Mouse (Mus musculus) lung, postnatal 10 days (tissue): ENCODE results near the gene Nlrp10.

Source experiments
- DNase-seq: peaks from one replicate; pipeline ENCODE4 v3.0.0; 2021

The Nlrp10 gene

DNA sequence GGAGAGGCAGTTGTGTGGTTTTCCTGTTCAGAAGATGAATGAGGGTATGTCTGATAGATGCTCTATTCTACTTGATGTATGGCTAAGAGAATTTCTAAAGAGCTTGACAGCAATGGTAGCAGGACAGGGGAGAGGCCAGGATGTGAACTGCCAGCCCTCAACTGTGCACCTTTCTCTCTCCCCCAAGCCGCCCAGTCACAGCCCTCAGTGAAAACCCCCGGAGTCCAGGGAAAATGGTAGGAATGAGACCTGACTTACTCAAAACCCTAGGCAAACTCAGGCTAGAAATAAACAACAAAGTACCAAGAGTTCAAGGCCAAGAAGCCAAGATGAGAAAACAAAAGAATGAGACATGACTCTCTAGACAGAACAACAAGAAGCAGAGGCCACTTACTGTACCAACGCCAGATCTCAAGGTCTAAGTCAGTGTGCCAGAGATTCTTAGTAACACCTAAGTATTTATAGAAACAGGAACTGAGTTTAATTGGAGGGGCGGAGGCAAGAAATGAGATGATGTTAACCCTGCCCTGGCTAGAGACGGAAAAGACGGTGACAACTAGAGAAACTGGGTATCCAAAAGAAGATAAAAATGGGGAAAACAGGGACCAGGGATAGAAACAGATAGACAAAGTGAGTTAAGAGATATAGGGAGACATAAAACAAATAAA, at the start of gene Nlrp10:
Nlrp10 (minus strand) TSS at position 453 of the 668 bp plus-strand sequence.
- DNase-seq: peak; percentile 8

DNA sequence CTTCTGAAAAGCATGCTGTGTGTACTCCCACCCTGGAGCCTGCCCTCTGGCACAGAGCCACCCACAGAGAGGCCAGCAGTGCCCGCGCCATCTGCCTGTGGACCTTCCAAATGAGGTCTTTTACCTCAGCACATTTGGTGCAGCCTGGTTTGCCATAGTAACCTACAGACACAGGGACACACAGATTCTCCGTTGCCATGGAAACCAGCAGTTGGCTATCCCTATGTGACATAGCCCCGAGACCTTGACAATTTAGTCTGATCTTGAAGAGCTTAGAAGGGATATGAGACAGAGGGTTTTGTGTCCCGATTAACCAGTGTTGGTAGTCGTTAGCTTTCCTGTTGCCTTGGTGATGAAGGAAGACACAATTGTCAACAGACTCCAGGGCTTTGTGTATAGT, 42.3 kb upstream of the Nlrp10 start:
- DNase-seq: no peak

DNA sequence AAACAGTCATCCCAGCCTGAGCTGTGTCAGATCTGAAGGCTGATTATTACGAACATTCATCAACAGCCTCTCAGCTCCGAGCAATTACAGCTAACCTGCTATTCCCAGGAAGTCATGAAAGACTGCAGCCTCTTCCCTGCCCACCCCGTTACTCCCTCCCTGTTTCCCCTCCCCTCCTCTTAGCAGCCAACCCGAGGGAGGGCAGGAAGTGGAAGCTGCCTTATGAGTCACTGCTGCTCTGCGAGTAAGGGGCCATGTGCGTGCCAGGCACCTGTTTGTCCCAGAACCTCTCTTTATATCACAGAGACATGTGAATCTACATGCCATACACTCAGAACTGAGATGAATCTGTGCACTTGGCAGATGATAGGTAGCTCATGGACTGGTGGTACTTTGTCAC, 38.2 kb upstream of the Nlrp10 start:
- no peak for DNase-seq

DNA sequence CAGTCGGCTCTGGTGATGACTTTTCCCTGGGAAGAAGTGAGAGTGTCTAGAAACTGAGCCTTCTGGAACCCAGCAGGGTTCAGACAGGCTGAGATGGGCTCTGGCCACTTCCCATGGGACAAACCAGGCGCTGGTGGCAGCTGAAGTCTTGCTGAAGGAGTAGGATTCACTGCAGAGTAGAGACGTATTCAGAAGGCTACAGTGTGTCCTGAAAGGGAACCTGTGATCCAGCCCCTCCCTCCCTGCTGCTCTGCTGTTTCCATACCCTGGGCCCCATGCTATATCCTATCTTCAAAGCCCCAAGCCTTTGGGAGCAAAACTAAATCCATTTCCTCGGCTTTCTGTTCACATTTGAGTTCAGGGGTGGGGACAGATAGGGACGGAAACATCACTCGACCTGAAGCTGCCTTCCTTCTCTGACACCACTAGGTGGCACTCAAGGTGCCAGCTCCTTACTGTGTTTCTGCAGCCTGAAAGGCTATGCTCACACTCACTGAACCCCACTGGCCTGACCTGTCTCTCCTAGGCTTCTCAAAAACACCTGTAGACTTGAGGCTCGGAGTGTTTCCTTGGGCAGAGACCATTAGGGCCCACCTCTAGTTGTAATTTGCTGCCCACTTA, 36.9 kb upstream of the Nlrp10 start:
- DNase-seq: peak; percentile 66

DNA sequence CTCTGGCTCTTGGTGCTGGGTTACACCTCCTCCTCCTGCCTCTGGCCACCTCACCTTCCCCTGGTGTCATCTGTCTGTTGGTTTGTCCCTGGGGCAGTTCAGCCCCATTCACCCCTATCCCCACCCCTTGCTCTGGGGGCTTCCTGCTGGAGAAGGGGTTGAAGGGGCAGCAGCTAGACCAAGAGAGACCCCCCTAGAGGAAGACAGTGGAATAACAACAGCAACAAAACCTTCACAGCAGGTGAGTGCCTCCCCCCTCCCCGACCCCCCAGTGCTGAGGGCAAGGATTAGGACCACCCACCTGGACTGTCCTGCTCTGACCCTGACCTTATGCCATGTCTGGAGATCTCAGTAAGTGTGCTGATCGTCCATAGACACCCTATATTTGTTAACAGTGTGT, 36.0 kb upstream of the Nlrp10 start:
- no peak for DNase-seq

DNA sequence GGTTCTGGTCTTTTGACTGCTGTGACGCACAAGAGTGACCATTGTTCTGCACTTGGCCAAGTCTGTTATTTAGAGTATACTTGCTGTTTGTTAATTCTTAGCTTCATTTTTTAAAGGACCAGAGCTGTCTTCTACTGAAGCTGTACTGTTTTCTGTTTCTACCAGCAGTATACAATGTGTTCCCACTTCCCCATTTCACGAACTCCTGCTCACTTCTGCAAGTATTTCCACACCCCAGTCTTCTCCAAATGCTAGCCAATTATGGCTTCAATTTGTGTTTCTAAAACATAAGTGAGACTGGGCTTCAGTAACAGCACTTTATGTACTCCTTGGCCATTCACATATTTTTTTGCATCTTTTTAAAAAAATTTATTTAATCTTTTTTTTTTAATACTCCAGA, 27.8 kb upstream of the Nlrp10 start:
- DNase-seq: no peak

DNA sequence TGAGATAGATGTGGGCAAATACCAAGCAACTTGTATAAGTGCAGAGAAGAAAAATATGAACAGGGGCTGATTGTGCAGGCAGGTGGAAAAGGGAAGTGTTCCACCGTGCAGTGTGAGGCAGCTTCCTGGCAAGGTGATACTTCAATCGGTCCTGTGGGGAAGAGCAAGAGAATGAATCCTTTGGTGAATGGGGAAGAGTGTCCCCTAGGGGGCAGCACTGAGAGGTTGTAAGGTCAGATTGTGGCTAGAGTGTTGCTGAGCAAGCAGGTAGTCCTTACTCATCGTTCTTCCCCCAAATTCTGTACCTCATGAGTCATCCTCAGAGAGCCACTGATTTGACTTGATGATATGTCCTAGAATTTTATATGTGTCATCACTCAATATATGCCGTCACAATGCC, 24.2 kb upstream of the Nlrp10 start:
- DNase-seq: peak; percentile 18

DNA sequence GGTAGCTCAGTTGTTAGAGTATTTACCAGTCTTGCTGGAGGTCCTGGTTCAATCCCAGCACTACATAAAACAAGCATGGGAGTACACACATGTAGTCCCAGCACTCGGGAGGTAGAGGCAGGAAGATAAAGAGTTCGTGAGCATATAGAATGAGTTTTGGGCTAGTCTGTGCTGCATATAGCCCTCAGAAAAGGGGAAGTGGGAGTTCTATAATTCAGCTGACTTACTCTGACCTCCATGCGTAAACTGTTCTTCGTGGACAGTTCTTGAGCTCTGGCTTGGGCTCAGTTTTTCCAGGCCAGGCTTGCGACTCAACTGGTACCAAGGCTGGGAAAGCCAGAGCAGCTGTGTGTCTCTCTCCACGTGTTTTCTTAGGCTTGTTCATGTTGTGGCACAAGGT, 22.8 kb upstream of the Nlrp10 start:
- DNase-seq: no peak

DNA sequence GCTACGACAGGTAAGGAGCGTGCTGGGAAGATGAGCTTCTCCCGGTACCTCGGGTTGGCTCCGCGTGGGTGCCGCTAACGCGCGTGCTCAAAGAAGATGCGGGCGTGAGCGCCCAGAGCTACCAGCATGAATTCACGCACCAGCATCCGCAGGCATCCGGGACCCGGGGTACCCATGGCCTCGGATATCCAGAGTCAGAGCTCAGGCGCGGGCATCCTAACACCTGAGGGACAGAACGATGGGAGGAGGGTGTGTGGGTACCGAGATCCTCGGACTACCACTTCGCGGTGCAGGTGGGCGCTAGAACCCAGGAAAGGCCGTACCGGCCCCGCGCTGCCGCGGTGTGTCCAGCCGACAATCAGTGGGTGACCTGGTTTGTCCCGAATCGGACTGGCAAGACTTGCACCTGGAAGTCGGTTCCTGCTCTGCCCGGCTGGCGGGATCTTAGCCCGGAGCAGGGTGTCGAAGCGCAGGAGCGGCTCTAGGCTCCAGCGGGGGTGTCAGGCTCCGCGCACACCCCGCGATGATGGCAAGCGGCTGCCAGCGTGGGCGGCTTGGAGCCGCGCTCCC, 20.9 kb upstream of the Nlrp10 start:
- no peak for DNase-seq

DNA sequence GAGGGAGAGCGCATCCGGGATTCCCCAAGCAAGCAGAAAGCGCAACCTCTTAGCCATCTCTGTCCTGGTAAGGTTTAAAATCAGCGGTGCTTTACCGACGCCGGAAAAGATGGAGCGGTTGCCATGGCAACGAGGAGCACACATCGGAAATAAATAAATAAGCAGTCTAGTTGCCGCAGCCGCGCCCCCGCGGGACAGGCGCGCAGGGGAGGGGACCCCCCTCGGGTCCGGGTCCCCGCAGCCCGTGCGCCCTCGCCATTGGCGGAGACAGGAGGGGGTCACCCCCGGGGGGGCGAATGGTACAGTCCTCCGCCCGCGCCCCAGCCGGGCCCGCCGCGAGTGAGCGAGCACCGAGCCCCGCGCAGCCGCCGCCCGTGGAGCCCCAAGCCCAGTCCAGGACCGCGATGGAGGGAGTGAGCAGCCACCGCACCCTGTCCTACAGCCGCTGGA, 20.4 kb upstream of the Nlrp10 start, which contains the start of gene Tub:
Tub (plus strand) TSS at position 27 of the 450 bp plus-strand sequence.
- DNase-seq: peak; percentile 61

DNA sequence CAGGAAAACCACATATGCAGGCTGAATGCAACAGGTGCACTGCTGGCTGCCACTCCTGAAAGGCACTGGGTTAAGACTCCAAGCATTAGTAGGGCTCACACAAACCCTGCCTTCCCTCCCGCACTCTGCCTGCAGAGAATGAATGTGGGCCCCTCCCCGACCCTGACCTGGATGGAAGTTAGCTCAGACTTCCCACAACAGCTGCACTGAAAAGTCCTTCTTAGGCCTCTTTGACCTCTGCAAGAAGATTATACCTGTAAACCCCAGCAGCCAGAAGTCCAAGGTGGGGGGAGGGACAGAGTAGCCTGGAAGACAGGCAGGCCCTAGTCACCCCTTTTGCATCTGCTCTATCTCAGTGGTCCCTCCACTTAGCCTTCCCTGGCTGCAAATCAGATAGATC, 19.3 kb upstream of the Nlrp10 start:
- DNase-seq: no peak

DNA sequence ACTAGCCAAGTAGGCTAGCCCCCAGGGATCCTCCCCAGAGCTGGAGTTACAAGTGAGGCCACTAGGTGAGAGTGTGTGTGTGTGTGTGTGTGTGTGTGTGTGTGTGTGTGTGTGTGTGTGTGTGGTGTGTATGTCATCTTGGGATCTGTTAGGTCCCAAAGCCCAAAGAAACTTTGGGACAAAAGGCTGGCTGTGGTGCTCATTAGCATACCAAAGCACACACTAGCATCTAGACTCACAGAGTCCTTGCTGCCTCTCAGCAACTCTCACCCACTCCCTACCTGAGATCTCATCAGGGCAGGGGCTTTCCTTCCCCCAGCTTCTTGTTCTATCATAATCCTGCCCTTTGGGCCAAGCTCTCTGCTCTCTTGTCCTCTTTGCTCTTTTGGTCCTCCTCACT, 18.6 kb upstream of the Nlrp10 start:
- no peak for DNase-seq

DNA sequence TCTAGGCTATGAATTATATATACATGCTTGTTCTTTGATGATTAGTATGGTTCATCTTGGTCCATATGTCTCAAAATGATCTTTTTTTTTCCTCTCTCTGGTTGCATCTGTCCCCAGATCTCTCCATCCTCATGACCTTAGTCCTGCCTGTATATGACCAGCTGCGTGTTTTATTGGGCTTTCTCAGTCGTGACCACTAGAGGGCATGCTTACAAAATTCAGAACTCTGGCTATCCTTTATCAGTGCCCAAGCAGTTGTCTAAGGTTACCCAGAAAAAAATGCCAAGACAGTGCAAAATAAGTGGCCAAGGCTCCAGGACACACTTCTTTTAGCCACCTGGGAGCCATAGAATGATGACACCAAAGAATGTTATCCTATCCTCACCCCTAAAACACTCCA, 14.0 kb upstream of the Nlrp10 start:
- DNase-seq: peak; percentile 45

DNA sequence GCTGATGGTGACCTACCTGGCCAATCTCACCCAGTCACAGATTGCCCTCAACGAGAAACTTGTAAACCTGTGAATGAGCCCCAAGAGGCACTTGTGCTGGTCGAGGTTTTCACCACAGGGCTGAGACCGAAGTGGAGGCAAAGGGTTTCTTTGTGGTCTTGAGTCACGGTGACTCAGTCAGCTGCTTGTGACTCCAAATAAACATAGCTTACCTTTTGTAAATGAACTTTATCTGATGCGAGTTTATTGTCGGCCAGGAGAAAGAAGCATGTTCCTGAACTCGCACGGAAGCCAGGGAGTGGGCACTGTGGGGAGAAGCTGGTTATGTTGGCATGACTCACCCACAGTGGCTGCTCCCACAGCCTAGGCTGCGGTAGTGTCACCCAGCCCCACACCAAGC, 11.5 kb upstream of the Nlrp10 start:
- DNase-seq: no peak

DNA sequence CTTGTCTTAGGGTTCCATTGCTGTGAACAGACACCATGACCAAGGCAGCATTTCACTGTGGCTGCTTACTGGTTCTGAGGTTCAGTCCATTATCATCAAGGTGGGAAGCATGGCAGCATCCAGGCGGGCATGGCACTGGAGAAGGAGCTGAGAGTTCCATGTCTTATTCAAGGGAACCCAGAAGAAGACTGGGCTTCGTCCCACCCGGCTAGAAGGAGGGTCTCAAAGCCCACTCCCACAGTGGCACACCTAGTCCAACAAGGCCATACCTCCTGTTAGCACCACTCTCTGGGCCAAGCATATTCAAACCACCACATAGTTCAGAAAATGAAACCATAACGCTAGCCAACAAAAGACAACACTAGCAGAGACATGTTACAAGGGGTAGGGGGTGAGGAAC, 6.6 kb upstream of the Nlrp10 start:
- no peak for DNase-seq

DNA sequence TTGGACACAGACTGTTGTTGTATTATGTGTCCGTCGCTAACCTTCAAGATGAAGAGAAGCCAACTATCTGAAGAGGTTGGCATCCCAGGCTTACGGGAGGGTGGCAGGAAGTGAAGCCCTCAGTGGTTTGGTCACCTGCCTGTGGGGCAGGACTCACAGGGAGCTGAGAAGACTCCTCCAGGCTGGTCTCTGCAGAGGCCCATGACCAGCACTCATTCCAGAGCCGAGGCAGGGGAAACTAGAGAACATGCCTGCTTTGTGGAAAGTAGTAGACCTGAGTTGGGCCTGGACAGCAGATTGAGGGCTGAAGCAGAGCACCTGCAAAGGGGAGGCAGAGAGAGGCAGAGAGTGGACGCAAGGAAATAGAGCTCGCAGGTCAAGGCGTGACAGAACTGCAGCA, 5.4 kb upstream of the Nlrp10 start:
- DNase-seq: no peak

DNA sequence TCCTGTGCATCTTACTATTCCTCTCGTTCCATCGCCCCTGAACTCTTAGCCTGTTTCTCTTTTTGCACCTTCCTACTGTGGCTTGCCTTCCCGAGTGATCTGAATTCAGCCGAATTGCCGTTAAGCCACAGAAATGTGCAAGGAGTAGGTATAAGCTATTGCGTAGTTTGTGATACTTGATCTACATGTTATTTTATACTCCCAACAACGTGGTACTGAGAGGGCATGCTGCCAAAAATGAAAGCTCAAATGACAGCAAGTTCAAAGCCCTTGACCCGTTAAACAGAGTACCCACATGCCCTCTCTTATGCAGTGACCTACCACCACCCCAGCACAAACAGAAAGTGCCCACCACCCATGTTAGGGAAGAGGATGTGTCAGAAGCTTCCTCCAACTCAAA, 4.9 kb upstream of the Nlrp10 start:
- peak; percentile 5 for DNase-seq

DNA sequence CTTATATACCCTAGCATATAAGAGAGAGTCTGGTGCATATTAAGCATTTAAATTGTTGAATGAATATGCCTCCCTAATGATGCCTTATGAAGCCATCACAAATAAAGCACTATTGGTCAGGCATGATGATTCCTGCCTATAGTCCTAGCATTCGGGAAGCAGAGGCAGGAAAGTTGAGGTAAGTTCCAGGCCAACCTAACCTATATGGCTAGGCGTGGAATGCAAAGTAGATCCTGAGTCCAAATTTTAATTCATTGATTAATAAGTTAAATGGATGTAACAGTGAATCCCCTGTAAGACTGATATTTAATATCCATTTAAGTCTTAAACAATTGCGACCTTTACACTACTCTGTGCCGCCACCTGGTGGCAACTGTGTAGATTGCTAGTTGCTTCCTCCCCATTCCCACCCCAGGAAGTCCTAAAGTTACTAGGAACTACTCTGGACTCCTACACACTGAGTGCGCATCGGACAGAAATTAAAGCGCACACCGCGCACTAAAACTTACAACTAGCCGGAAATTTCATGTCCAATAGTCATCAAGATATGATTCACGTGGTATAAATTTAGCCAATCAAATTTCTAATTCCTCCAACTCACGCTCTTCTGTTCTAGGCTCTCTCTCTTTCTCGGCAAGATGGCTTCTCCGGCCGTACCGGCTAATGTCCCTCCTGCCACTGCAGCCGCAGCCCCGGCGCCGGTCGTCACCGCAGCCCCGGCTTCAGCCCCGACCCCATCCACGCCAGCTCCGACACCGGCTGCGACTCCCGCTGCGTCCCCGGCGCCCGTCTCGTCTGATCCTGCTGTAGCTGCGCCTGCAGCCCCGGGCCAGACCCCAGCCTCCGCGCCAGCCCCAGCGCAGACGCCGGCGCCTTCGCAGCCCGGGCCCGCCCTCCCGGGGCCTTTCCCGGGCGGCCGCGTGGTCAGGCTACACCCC, 4.1 kb upstream of the Nlrp10 start, which contains the start of gene Eif3f:
Eif3f (plus strand) TSS at position 624 of the 938 bp plus-strand sequence.
- DNase-seq: peak; percentile 96

DNA sequence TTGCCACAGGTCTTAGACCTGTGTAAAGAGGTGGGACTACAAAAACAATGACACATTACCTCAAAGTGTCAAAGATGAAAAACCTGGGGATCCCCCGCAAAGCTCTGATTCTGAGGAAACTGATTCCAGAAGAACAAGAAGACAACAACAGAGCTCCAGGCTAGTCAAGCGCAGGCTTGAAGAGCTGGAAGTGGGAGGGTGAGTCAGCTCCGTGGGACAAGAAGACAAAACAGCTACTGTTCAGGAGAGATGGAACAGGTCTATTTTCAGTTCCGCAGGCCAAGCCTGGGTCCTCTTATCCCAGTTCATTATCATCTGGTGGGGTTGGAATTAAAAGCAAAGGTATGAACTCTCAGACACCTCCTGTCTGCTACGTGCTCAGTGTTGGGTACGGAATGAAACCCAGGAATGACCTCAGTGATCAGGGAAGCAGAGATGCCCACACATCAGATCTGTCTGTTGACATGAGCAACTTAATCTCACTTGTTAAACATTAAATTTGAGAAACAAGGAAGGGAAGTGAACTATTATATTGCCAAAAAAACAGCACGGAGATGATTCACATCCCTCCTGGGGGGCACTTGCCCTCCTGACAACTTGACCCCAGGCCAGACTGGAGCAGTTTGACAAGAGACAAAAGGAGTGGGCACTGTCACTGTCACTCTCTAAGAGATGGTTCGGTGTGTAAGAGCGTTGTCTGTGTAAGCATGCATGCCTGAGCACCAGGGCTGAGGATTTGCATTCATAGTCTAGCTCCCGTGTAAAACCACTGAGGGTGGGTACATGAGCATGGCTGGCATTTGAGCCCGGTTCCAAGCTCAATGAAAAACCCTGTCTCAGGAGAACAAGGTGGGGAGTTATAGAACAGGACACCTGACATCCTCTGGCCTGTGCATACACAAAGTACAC, 1.4 kb downstream of the Nlrp10 start:
- DNase-seq: no peak

DNA sequence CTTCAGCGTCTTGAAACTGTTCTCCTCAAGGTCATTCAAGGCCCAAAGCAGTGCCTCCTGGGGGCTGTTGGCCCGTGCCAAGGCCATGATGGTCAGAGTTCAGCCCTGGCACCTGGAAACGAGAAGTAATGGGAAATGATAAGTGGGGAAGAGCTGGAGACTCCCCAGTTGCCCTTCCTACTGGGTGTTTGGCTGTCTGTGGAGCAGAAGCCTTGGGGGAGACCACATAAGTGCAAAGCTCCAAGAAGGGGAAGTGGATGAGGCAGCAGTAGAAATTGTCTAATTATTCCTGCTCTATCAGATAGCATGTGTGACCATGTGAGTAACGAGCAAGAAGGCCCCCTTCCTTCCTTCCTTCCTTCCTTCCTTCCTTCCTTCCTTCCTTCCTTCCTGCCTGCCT, 2.9 kb downstream of the Nlrp10 start:
- no peak for DNase-seq

DNA sequence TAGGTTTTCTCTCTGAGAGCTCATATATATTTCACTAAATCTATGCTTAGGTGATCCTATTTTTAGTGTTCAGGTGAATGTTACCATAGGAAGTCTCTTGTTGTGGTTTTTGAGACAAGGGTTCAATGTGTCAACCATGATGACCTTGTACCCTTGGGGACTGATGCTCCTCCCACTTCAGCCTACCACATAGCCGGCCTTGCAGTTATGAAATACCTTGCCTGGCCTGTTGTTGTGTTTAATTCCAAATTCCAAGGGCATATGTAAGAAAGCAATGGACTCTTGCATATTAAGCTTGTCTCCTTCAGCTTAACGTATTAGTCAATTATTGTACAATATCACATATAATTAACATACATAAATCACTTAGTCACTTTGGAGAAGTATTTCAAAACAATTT, 26.0 kb downstream of the Nlrp10 start:
- no peak for DNase-seq

DNA sequence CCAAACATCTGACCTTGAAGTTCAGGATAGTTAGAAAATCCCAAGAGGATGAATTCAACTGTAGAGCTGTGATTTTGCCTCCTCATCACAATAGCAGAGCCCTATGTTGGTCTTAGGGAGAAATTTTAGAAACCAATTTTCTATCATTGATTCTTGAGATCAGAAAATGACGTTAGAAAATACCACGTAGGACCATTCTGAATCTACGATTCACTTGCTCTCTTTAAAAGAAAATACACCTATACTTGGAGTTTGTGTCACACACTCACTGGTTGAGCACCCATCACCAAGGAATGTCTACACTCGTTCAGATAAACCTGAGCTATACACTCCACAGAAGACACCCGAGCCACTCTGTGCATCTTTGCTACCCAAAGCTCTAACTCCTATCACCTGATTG, 35.7 kb downstream of the Nlrp10 start, which contains the start of gene Olfr519:
Olfr519 (minus strand) TSS at position 101 of the 400 bp plus-strand sequence.
- no peak for DNase-seq
